7 mouse cellular contexts compared by ENCODE assay signal in the genomic region with DNA sequence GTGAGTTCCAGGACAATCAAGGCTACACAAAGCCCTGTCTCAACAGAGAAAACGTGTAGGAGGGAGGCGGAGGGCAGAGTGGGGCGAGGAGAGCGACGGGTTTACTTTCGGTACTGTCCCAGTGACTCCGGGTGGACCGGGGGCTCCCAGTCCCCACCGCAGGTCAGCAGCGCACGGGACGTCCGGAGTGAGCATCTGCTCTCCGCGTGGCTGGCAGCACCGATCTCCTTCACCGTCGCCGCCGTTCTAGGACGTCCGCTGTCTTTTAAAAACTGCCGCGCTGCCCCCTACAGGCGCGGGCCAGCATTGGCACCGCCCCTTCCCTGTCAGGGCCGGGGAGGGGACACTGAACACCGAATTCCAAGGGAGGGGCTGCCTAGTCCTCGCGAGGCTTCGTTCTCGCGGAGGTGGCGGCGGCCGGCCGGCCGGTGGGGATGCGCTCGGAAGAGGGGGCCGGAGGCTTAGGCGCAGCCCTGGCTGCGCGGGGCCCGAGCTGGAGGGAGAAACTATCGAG. TPM values are rescaled to one million over a fixed set of nuclear protein-coding genes. Genes with fewer than 3 reads are reported as not detected.
DNase-seq lines count a peak whose midpoint lies in the region; ATAC-seq lines count a peak whose summit lies in the region.

TSS of gene Upf3a (plus strand) at position 366 of the 514 bp plus-strand sequence.

- peak; percentile 97 for ATAC-seq in intestine, embryonic 16.5 days
- peak; percentile 94 for ATAC-seq in midbrain, embryonic 11.5 days (ENCODE audit: low FRiP score)

- WGBS in intestine, embryonic 16.5 days: under 1% methylated on average over 45 of the region's 47 CpGs
- WGBS in midbrain, embryonic 11.5 days: under 1% methylated on average over 47 of the region's 47 CpGs

- H3K9ac ChIP-seq in intestine, embryonic 16.5 days (ENCODE audit: low read depth, low read length): peak within 1 kb of the TSS; percentile 96
- H3K9ac ChIP-seq in midbrain, embryonic 11.5 days (ENCODE audit: low read length): peak within 1 kb of the TSS; percentile 76

- H3K27me3 ChIP-seq in intestine, embryonic 16.5 days (replicated peaks; ENCODE audit: control insufficient read depth, insufficient read depth, low read length): no peaks in the 10 kb centered on the region
- H3K27me3 ChIP-seq in midbrain, embryonic 11.5 days (ENCODE audit: control insufficient read depth, insufficient read depth, low read length): no peaks in the 10 kb centered on the region

- intact Hi-C loops in left cerebral cortex, postnatal 36 days (cut with DNase I): loop anchor here (5.0 kb wide), 1 partner anchor 102 kb away; no protein-coding TSS in a partner anchor

- H3K36me3 ChIP-seq in intestine, embryonic 16.5 days (ENCODE audit: control insufficient read depth, insufficient read depth, low read length): peaks cover 7% of the 10 kb centered on the region
- peaks cover 5% of the 10 kb centered on the region for H3K36me3 ChIP-seq in midbrain, embryonic 11.5 days (ENCODE audit: control insufficient read depth, insufficient read depth, low read length)

- H3K4me1 ChIP-seq in intestine, embryonic 16.5 days (ENCODE audit: control insufficient read depth, insufficient read depth, low read length): peaks cover 12% of the 10 kb centered on the region
- peaks cover 9% of the 10 kb centered on the region for H3K4me1 ChIP-seq in midbrain, embryonic 11.5 days (ENCODE audit: control insufficient read depth, insufficient read depth, low read length)

- H3K4me2 ChIP-seq in intestine, embryonic 16.5 days (ENCODE audit: low read depth, low read length): peak within 1 kb of the TSS; percentile 89
- H3K4me2 ChIP-seq in midbrain, embryonic 11.5 days: peak within 1 kb of the TSS; percentile 68

- no peaks in the 10 kb centered on the region for H3K9me3 ChIP-seq in intestine, embryonic 16.5 days (ENCODE audit: control insufficient read depth, low read length)
- no peaks in the 10 kb centered on the region for H3K9me3 ChIP-seq in midbrain, embryonic 11.5 days (ENCODE audit: control insufficient read depth, low read length)

- peak; percentile 95 for DNase-seq in adrenal gland, adult 2 months
- peak; percentile 94 for DNase-seq in embryo, embryonic 11.5 days (ENCODE audit: low read depth, low spot score)
- peak; percentile 82 to 89 for DNase-seq in gastrocnemius, postnatal 4 days (ENCODE audit: low spot score in 2 of 2)
- DNase-seq in left cerebral cortex, postnatal 36 days (ENCODE audit: low spot score in 2 of 2): peak; percentile 85 to 87
- DNase-seq in midbrain, embryonic 11.5 days (ENCODE audit: low spot score, missing footprints): peak; percentile 99
- peak; percentile 94 for DNase-seq in skeletal muscle tissue, adult 2 months (ENCODE audit: low read depth, low spot score)

- H3K4me3 ChIP-seq in intestine, embryonic 16.5 days (ENCODE audit: low read length): peak within 1 kb of the TSS; percentile 78
- peak within 1 kb of the TSS; percentile 64 for H3K4me3 ChIP-seq in midbrain, embryonic 11.5 days (ENCODE audit: low read depth, low read length)

- H3K27ac ChIP-seq in intestine, embryonic 16.5 days (ENCODE audit: low read length): peak within 1 kb of the TSS; percentile 98
- peak within 1 kb of the TSS; percentile 84 for H3K27ac ChIP-seq in midbrain, embryonic 11.5 days (ENCODE audit: low read depth, low read length)

RNA-seq across cellular contexts. Expression of gene Upf3a, which starts in this region (rescaled TPM):
- total RNA-seq in adrenal gland, adult 2 months (2021): 10 to 100 TPM; 27.7 to 28.3 TPM
- 4.1 and 5.8 TPM in 2 replicates for polyA plus RNA-seq in adrenal gland, adult 2 months (2012; rRNA removed)
- total RNA-seq in gastrocnemius, postnatal 4 days (2021): 10 to 100 TPM; 17.9 to 21.5 TPM
- polyA plus RNA-seq in intestine, embryonic 16.5 days (2015; fragmentation: Nextera tagmentation; extraction: Ambion mirVana): 30.8 and 32.6 TPM in 2 replicates
- 10 to 100 TPM; 35.6 TPM for total RNA-seq in left cerebral cortex, postnatal 36 days (2021)
- polyA plus RNA-seq in midbrain, embryonic 11.5 days (2014; fragmentation: Nextera tagmentation; extraction: Ambion mirVana): 37.8 and 39.2 TPM in 2 replicates

Comparison
In these comparisons a context has a peak if more than half of its experiments do, and no peak if none do; other contexts are left out.
1. Peak in every context shown above with its lines: DNase-seq, ATAC-seq, H3K4me3 ChIP-seq and H3K27ac ChIP-seq.